Mouse (Mus musculus) midbrain, embryonic 15.5 days (tissue): ENCODE data around the gene Eif3j1. TPM values are rescaled to one million over a fixed set of nuclear protein-coding genes. Genes with fewer than 3 reads are reported as not detected.
"Not testable (repeated sequence)": the region's sequence is repeated elsewhere in the genome, so short reads cannot be mapped to it uniquely, and the experiment has no call there.

ENCODE experiments used
- ATAC-seq: fragments of 200-750 bp; cut with Nextera tagmentation; replicated peaks from 2 replicates; pipeline ENCODE4 v1.8.0; 2017; ENCODE audit warnings: moderate TSS enrichment
- H3K27ac ChIP-seq: fragments of 300-500 bp; sonication (generic); 2 replicates; pipeline ENCODE4 v1.5.1; 2015; ENCODE audit warnings: mild to moderate bottlenecking, inconsistent platforms
- H3K27me3 ChIP-seq: fragments of 300-500 bp; sonication (generic); replicated peaks from 2 replicates; pipeline ENCODE4 v1.6.1; 2015; ENCODE audit warnings: inconsistent platforms
- H3K36me3 ChIP-seq: fragments of 300-500 bp; sonication (generic); replicated peaks from 2 replicates; pipeline ENCODE4 v1.6.1; 2015; ENCODE audit warnings: inconsistent platforms
- H3K4me1 ChIP-seq: fragments of 300-500 bp; sonication (generic); 2 replicates; pipeline ENCODE4 v1.6.1; 2015; ENCODE audit warnings: inconsistent platforms
- H3K4me2 ChIP-seq: fragments of 300-500 bp; sonication (generic); 2 replicates; pipeline ENCODE4 v1.6.1; 2015; ENCODE audit warnings: inconsistent platforms, mild to moderate bottlenecking, moderate library complexity
- H3K4me3 ChIP-seq: fragments of 300-500 bp; sonication (generic); 2 replicates; pipeline ENCODE4 v1.5.1; 2015; ENCODE audit warnings: mild to moderate bottlenecking, inconsistent platforms
- H3K9ac ChIP-seq: fragments of 300-500 bp; sonication (generic); 2 replicates; pipeline ENCODE4 v1.6.1; 2015; ENCODE audit warnings: mild to moderate bottlenecking, inconsistent platforms
- H3K9me3 ChIP-seq: fragments of 300-500 bp; sonication (generic); 2 replicates; pipeline ENCODE4 v1.6.1; 2016; ENCODE audit warnings: inconsistent platforms
- WGBS: fragments of 180-500 bp; shearing (Covaris S2); methylation state at CpG from one replicate; pipeline ENCODE4 v1.1.7; 2015; ENCODE audit warnings: mixed read lengths; 5-methylcytosine and 5-hydroxymethylcytosine counted together
- polyA plus RNA-seq: library from polyadenylated mRNA; unstranded; fragments of >200 nt; fragmentation: Nextera tagmentation; extraction: Ambion mirVana; gene quantifications from 2 replicates; pipeline ENCODE4 v1.2.1, GENCODE M21; 2015

Eif3j1 gene
- 11.2 and 11.7 TPM in 2 replicates for polyA plus RNA-seq

DNA sequence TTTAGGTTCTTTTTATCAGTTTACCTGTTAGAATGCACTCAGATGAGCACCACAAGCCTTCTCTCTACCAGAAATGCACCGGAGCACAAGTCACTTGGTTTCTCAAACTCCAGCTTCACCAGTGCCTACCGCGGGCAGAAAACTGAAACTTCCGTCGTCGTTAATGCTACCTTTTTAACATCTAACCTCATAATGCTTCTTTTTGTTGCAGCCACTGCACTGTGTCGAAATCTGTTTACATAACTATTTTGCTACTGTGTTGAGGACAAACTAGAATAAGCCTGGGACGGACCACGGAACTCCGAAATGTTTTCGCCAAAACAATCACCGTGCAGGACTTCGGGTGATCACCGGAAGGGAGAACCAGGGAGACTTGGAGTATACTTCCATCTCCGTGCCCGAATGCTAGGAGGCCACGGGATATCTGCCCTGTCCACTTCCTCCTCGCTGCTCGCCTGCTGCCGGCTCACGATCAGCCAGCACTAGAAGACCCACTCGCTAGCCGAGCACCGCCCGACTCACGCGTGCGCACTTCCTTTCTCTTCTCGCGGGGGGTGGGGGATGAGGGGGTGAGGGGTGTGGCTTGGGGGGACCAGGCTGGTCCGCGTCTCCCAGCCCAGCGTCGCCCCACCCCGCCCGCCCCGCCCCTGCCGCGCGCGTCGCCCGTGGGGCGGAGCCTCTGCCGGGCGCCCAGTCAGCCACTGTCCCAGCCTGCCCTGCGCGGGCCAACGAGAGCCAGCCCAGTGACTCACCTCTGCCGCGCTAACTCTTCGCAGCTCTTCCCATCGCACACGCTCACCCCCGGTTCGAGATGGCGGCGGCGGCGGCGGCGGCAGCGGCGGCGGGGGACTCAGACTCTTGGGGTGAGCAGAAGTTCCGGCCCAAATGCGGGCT lies at the start of gene Eif3j1:
Eif3j1 (plus strand) TSS at position 685 of the 894 bp plus-strand sequence.
- Histone ChIP-seq H3K4me3 (peak within 1 kb of the TSS; percentile 70), H3K9me3 (no peaks in the 10 kb centered on the region), H3K27ac (peak within 1 kb of the TSS; percentile 84), H3K4me2 (peak within 1 kb of the TSS; percentile 68), H3K36me3 (no peaks in the 10 kb centered on the region), H3K9ac (peak within 1 kb of the TSS; percentile 72), H3K4me1 (peaks cover 17% of the 10 kb centered on the region), H3K27me3 (no peaks in the 10 kb centered on the region)
- under 1% methylated on average over 58 of the region's 67 CpGs for WGBS
- peak; percentile 100 for ATAC-seq

DNA sequence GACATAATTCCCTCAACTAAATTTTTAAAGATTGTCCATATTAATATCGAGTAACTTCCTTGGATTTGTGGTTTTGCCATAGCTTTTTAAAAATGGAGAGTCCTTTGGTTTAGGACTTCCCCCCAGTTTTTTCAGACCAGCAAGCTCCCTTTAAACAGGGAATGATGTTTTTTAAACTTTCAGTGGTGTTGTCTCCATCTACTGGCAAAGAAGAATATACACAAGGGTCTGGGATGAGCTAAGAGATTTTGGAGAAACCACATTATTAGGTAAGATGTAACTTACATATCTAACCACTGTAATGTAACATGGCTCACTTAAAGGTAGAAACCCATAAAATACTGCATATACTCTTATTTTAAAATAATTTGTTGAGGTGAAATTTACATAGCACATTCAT lies 32.6 kb upstream of the Eif3j1 start:
- WGBS, result 88% methylated on average over 1 of the region's 1 CpGs
- H3K27me3 ChIP-seq, result no peaks in the 10 kb centered on the region
- H3K4me3 ChIP-seq, result no peak overlapping the region
- H3K4me1 ChIP-seq, result no peaks in the 10 kb centered on the region
- no peak overlapping the region for H3K27ac ChIP-seq
- ATAC-seq, result no peak
- no peak overlapping the region for H3K4me2 ChIP-seq
- no peak overlapping the region for H3K9ac ChIP-seq
- H3K9me3 ChIP-seq, result no peaks in the 10 kb centered on the region
- peaks cover 14% of the 10 kb centered on the region for H3K36me3 ChIP-seq

DNA sequence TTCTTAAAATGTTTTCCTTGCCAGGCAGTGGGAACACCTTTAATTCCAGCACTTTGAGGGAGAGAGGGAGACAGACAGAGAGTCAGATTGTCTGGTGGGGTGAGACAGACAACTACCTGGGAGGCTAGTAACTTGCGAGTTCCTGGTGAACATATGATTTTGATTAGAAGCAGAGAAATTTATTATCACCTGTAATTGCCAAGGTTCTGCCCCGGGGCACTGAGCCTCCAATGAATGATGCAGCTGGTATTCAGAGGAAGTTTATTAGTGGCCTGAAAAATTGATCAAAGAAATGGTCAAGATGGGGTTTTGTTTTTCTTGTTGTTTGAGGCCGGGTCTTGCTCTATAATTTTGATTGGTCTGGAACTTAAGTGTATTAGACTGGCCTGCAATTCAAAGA lies 19.5 kb upstream of the Eif3j1 start:
- Histone ChIP-seq H3K9me3 (no peaks in the 10 kb centered on the region), H3K36me3 (no peaks in the 10 kb centered on the region), H3K27me3 (no peaks in the 10 kb centered on the region), H3K9ac (no peak overlapping the region), H3K4me2 (no peak overlapping the region), H3K27ac (no peak overlapping the region), H3K4me3 (no peak overlapping the region), H3K4me1 (no peaks in the 10 kb centered on the region)
- WGBS, result 95% methylated on average over 3 of the region's 3 CpGs
- no peak for ATAC-seq

DNA sequence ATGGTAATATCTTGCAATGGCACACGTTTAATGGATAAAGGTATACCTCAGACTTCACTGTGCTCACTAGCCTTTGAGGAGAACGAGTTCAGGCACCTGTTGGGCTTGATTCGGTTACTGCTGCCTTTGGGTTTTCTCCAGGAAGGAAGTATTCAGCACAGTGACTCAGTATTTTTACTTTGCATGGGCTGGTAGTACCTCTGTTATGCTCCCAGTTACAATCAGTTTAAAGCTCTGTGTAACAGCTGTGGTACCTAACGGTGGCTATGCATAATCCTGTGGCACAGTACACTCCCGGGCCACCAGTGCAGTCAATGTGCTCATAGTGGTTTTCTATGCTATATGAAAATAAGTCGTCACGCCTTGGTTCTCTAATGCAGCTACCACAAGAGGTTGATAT lies 16.9 kb upstream of the Eif3j1 start:
- H3K9ac ChIP-seq, result no peak overlapping the region
- no peak overlapping the region for H3K4me3 ChIP-seq
- no peaks in the 10 kb centered on the region for H3K4me1 ChIP-seq
- H3K36me3 ChIP-seq, result no peaks in the 10 kb centered on the region
- 89% methylated on average over 7 of the region's 7 CpGs for WGBS
- no peak for ATAC-seq
- H3K27ac ChIP-seq, result no peak overlapping the region
- no peak overlapping the region for H3K4me2 ChIP-seq
- no peaks in the 10 kb centered on the region for H3K27me3 ChIP-seq
- H3K9me3 ChIP-seq, result no peaks in the 10 kb centered on the region

DNA sequence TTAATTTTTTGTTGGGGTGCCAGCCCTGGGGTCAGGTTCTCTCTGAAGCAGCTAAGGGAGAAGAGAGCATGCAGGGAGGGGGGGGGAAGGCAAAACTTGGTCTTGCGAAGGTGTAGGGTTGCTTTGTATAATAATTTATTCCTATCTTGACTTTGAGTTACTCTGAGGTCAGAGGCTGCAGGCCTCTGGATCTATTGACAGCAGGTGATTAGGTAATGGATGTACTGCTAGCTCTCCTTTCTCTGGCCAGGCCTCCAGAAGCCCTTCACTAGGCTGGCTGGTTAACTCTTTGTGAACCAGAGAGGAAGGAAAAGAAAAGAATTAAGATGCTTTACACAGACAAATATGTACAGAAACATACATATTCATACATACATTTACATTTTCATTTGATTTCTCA lies 9.6 kb upstream of the Eif3j1 start:
- H3K27ac ChIP-seq, result no peak overlapping the region
- ATAC-seq, result no peak
- H3K4me3 ChIP-seq, result no peak overlapping the region
- WGBS, result 79% methylated on average over 1 of the region's 1 CpGs
- no peaks in the 10 kb centered on the region for H3K36me3 ChIP-seq
- no peaks in the 10 kb centered on the region for H3K4me1 ChIP-seq
- no peak overlapping the region for H3K4me2 ChIP-seq
- H3K27me3 ChIP-seq, result no peaks in the 10 kb centered on the region
- H3K9me3 ChIP-seq, result no peaks in the 10 kb centered on the region
- H3K9ac ChIP-seq, result no peak overlapping the region

DNA sequence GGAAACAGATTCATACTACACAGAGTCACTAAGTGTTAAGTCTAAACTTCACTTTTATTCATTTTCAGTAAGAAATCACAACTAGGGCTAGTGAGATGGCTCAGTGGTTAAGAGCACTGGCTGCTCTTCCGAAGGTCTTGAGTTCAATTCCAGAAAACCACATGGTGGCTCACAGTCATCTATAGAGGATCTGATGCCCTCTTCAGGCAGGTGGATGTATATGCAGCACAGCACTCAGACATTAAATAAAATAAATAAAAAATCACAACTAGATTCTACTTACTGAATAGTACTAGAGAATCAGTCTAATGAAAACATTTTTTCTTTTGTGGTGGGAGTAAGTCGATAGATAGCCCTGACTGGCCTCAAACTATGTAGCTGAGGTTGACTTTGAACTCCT lies 6.1 kb upstream of the Eif3j1 start:
- Histone ChIP-seq H3K4me1 (no peaks in the 10 kb centered on the region), H3K9me3 (no peaks in the 10 kb centered on the region), H3K9ac (no peak overlapping the region), H3K4me2 (no peak overlapping the region), H3K4me3 (no peak overlapping the region), H3K36me3 (no peaks in the 10 kb centered on the region), H3K27ac (no peak overlapping the region), H3K27me3 (no peaks in the 10 kb centered on the region)
- no peak for ATAC-seq
- WGBS, result 74% methylated on average over 2 of the region's 2 CpGs

DNA sequence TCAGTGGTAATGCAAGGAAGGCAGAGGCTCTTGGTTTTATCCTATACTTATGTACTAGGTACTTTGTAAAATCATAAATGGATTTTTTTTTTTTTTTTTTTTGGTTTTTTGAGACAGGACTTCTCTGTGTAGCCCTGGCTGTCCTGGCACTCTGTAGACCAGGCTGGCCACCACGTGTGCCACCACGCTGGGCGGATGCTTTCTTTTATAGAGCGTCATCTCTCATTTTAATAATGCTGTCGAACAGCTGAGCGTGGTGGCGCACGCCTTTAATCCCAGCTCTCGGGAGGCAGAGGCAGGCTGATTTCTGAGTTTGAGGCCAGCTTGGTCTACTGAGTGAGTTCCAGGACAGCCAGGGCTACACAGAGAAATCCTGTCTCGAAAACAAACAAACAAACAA lies 1.3 kb upstream of the Eif3j1 start:
- ATAC-seq, result not testable (repeated sequence)
- WGBS, result 93% methylated on average over 10 of the region's 10 CpGs

DNA sequence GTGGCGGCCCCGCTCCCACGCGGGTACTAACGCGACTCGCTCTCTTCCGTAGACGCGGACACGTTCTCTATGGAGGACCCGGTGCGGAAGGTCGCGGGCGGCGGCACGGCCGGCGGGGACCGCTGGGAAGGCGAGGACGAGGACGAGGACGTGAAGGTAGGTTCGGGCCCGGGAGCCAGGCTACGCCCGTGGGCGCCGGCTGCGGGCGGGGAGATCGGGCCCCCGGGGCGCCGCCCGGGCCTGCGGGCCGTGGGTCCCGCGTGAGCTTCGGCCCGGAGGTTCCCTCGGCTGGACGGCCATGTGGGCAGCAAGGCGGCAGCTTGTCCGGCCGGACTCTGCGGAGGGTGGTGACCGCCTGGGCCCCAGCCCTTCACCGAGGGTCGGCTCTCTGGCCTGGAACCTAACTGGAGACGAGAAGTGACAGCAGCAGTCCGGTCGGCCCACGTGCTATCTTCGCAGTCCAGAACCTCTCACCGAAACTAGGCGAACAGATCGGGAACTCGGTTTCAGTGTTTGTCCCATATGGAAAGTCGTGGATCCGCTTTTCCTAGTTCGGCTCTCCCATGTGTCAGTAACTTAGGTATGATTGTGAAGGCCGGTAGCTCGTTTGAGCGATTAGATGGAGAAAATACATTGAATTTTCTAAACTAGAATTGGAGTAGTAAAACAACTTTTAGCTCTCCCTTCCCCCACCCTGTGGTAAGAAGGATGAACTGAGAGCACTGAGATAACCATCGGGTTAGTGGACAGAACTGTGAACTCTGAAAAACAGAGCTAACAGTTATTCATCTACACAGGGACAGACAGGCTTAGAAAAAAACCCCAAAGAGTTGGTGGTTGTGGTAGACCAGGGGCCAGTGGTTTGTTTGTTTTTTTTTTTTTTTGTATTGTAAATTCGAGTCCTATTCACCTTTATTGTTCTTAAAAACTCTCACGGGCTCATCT lies 682 bp downstream of the Eif3j1 start:
- WGBS, result 1% methylated on average over 71 of the region's 71 CpGs
- Histone ChIP-seq H3K27me3 (no peaks in the 10 kb centered on the region), H3K27ac (peak overlapping the region; percentile 84), H3K36me3 (no peaks in the 10 kb centered on the region), H3K4me3 (peak overlapping the region; percentile 70), H3K4me2 (peak overlapping the region; percentile 68), H3K9me3 (no peaks in the 10 kb centered on the region), H3K9ac (peak overlapping the region; percentile 72), H3K4me1 (peaks cover 17% of the 10 kb centered on the region)
- ATAC-seq, result peak; percentile 78

More for the DNA sequence above, 1.3 kb upstream of the Eif3j1 start:
- not testable (repeated sequence) for H3K9me3 ChIP-seq, H3K36me3 ChIP-seq, H3K27ac ChIP-seq, H3K4me2 ChIP-seq, H3K4me3 ChIP-seq, H3K9ac ChIP-seq, H3K27me3 ChIP-seq
- H3K4me1 ChIP-seq, result peaks cover 17% of the 10 kb centered on the region

DNA sequence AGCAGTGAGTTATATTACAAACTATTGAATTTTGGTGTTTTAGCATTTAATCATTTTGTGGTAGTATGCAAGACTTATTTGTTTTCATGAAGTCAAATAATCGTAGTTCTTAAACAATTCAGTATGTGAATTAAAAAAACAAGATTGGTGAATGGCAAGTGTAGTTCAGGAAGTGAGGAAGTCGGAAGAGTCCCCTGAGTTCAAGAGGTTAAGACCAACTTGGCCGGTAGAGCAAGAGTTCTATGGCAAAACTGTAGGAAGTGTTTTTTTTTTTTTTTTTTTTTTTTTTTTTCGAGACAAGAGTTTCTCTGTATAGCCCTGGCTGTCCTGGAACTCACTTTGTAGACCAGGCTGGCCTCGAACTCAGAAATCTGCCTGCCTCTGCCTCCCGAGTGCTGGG lies 3.6 kb downstream of the Eif3j1 start:
- Histone ChIP-seq H3K9ac (no peak overlapping the region), H3K4me1 (peaks cover 17% of the 10 kb centered on the region), H3K9me3 (no peaks in the 10 kb centered on the region), H3K27me3 (no peaks in the 10 kb centered on the region), H3K27ac (no peak overlapping the region), H3K4me3 (no peak overlapping the region), H3K36me3 (no peaks in the 10 kb centered on the region), H3K4me2 (no peak overlapping the region)
- ATAC-seq, result no peak
- WGBS, result 86% methylated on average over 6 of the region's 6 CpGs

DNA sequence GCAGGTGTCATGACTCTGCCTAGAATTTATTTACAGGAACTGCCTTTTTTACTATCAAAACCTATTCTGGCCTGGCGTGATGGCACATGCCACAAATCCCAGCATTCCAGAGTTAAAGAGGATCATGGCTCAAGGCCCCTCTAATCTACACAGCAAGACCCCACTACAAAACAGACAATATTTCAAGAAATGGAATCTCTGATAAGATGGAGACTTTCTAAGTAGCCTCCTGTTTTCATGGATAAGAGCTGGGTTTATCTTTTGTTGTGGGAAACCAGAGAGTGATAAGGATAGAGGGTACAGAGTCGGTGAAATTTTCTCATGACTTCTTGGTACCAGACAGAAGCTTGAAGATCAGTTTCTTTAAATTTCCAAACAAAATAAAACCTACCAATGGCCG lies 7.7 kb downstream of the Eif3j1 start:
- H3K4me2 ChIP-seq, result no peak overlapping the region
- H3K9me3 ChIP-seq, result no peaks in the 10 kb centered on the region
- 92% methylated on average over 3 of the region's 3 CpGs for WGBS
- no peak overlapping the region for H3K4me3 ChIP-seq
- ATAC-seq, result no peak
- no peak overlapping the region for H3K27ac ChIP-seq
- H3K27me3 ChIP-seq, result no peaks in the 10 kb centered on the region
- no peaks in the 10 kb centered on the region for H3K4me1 ChIP-seq
- H3K36me3 ChIP-seq, result no peaks in the 10 kb centered on the region
- no peak overlapping the region for H3K9ac ChIP-seq

DNA sequence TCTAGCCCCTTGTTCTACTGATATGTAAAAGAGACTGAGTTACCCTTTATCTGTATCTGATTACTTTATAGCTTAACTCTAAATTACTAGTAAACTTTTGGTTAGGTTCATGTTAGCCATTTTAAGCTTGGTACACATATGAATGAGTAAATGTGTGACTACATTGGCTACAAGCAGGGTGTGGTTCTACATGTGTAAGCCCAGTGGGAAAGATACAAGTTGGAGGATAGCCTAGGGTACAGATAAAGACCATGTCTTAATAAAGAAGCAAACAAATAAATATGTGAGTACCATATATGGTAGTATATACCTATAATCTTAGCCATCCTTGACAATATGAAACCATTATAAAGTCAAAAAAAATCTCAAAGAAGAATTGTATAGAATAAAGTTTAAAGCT lies 15.6 kb downstream of the Eif3j1 start:
- Histone ChIP-seq H3K9ac (no peak overlapping the region), H3K9me3 (no peaks in the 10 kb centered on the region), H3K4me1 (no peaks in the 10 kb centered on the region), H3K4me2 (no peak overlapping the region), H3K36me3 (peaks cover 9% of the 10 kb centered on the region), H3K27me3 (no peaks in the 10 kb centered on the region), H3K27ac (no peak overlapping the region), H3K4me3 (no peak overlapping the region)
- no peak for ATAC-seq

DNA sequence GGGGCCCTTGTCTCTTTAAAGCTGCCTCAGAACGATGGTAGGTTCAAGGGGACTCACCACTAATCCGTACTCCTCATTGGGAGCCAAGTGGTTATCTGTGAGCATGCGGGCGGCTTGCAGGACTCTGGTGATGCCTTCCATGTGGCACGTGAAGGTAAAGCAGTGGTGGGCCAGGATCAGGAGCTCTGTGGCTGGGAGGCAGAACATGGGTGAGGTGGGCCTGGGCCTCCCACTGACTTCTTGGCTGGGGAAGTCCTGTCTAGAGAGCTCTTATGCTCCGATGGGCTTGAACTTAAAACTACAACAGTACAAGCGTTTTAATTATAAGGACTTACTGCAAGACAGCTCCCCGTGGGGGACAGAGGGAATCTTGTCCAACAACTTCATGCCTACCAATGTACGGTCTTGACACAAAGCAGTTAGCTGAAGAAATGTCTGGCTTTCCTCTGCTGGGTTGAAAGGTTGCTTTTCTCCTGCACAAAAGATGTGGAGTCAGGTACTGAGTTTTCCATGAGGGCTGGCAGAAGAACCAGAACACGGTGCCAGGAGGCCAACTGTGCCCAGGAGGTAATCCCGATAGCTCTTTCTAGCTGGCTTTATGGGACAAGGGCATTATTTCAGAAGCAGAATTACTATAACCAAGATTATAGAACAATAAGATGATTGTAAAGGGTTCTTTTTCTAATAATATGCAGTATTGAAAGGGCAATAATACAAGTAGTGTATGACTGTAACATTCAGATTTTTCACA lies 31.2 kb downstream of the Eif3j1 start:
- H3K4me3 ChIP-seq, result no peak overlapping the region
- H3K4me2 ChIP-seq, result no peak overlapping the region
- no peak for ATAC-seq
- no peak overlapping the region for H3K9ac ChIP-seq
- no peak overlapping the region for H3K27ac ChIP-seq
- H3K27me3 ChIP-seq, result no peaks in the 10 kb centered on the region
- no peaks in the 10 kb centered on the region for H3K4me1 ChIP-seq
- peaks cover 27% of the 10 kb centered on the region for H3K36me3 ChIP-seq
- H3K9me3 ChIP-seq, result no peaks in the 10 kb centered on the region
- WGBS, result 92% methylated on average over 11 of the region's 11 CpGs
